Mouse (Mus musculus) frontal cortex, postnatal 14 days (tissue): ENCODE measurements around the gene Gm26661.

Experiments used
- DNase-seq, 2 experiments: peaks; one replicate each; pipeline ENCODE4 v3.0.0; 2022; ENCODE audit warnings: low spot score in 2 of 2

The Gm26661 gene

GRCm38 (mm10) chr14:7819446-7819845 lies 28.1 kb downstream of the Gm26661 start:
- DNase-seq, result no peak

- no peak for DNase-seq
Measured at GRCm38 (mm10) chr14:7821341-7821740, 30.0 kb downstream of the Gm26661 start.

DNA sequence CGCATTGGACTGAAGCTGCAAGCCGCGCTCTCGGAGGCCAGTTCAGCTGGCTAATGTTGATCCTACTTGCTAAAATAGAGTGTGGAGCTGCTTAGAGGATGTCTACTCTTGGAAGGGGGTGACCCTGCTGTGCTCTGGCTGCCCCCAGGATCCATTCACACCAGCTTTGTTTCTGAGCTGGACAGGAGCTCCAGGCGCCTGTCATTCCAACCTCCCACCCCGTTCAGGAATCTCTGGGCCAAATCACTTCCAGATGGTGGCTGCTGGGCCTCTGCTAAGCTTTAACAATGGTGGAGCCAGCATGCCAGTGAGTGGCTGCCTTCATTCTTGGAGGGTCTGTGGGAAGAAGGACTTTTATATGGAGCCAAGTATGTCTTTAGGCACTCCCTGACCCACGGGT lies 31.3 kb downstream of the Gm26661 start:
- no peak for DNase-seq

DNA sequence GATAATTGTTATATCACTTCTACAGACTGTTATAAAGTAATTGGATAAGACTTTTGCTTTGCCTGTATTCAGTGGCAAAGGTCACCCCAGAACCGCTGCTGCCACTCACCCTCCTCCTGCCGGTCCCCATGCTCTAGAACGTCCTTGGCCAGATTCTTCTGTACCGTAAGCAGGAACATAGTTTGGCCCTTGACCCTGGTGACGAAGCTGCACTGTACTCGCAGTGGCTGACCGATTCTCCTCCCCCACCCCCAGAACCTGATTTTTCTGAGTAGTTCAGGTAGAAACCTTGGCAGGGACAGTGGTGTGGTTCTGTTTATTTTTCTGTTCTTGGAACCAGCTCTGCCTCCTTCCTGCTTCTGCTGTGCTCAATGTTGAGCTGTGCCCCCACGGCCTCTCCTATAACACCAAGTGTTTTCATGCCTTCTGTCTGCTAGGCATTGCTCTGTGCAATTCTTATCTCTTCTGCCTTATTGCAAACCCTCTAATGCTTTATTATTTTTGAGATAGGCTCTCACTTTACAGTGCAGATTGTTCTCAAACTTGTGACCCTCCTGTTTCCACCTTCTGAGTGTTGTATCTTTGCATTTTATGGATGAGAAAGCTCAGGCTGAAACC lies 33.4 kb downstream of the Gm26661 start:
- no peak for DNase-seq

DNA sequence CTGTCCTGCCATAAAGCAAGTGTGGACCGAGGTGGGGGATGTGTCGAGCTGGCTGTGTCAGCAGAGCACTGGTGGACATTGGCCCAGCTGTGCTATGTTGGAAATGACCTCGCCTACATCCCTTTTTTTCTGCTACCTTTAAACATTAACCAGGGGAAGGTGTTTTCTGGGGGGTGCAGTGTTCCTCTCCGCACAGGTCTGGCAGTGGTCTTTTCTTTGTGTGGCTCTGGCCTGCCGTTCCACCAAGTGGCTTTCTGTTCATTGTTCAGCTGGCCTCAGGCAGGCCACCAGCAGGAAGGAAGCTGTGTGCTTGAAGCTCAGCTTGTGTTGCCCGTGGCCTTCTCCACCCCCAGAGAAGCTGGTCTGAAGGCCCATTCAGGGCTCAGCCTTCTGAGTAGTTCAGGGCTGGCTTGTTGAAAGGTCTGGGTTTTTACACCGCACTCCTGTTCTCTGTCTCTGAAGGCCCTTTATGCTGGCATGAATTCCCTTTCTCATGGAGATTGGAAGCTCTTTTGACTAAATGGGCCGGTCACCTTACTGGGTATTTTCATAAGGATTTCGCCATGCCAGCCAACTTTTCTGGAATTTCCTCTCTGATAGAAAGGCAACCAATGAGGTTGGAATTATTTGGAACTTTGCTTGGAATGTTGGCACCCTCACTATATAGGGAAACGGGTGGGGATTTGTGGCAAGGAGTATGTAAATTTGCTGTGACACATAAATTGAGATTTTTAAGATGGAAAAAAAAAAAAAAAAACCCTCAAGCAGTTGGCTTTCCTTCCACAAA lies 35.0 kb downstream of the Gm26661 start:
- DNase-seq, result peak in 1 of 2 experiments; percentile 13

GRCm38 (mm10) chr14:7829181-7829580 lies 37.8 kb downstream of the Gm26661 start:
- no peak for DNase-seq

- no peak for DNase-seq
Measured at GRCm38 (mm10) chr14:7831770-7832439, 40.5 kb downstream of the Gm26661 start.

- no peak for DNase-seq
Measured at GRCm38 (mm10) chr14:7832440-7832783, 41.0 kb downstream of the Gm26661 start.

GRCm38 (mm10) chr14:7833458-7833857 lies 42.1 kb downstream of the Gm26661 start:
- no peak for DNase-seq

DNA sequence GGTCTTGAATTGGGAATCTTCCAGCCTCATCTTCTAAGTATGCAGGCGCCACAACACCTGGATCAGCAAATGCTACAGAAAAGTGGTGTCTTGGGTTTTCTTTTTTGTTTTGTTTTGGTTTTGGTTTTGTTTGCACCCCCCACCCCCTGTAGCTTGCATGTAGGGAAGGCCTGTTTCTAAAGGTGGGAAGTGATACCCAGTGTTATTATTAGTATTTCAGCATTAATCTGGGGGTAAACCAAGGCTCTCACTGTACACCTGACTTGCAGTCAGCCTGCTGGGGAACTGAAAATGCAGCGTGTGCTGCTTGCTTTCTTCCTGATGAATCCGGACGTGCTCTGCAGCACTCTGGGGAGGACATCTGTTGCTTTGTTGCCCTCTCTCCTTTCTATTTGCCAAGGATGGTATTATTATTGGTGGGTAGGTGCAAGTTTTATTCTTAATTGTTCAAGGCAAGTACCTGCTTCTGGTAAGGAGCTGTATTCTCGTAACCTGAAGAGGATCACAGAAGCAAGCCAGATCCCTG lies 47.2 kb downstream of the Gm26661 start:
- no peak for DNase-seq

DNA sequence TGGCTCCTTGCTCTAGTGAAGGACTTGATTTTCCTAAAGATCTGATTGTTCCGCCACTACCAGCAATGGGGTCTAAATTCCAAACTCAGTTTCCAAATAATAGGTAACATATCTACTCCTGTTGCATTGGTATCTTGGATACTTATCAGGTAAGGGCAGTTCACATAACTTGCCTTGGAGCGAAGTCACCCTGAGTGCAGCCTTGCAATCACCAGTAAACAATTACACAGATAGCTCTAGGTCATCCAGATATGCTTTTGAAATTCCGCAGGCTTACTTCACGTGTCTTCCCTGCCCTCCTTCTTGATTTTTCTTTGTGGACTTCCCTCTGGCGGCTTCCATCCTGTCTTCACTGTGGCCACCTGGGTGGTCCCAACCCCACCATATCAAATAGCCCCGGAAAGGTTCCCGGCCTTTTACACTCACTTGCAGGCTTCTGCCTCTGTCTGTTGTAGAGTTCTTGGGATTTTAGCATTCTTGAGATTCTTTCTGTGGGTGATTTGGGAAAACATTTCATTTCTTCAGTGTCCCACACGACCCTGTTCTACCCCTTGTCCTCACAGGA lies 48.6 kb downstream of the Gm26661 start:
- DNase-seq, result no peak
